Mouse (Mus musculus) C2C12 (cell line): ENCODE measurements around the gene Hoxb7.

Experiments used
- CTCF ChIP-seq: IDR thresholded peaks from one replicate; pipeline ENCODE4 v1.5.1; 2011; ENCODE audit not compliant: control insufficient read depth, insufficient read depth, insufficient read length
- MAX ChIP-seq: IDR thresholded peaks from one replicate; pipeline ENCODE4 v1.6.1; 2011; ENCODE audit warnings: mild to moderate bottlenecking, control low read depth

DNA sequence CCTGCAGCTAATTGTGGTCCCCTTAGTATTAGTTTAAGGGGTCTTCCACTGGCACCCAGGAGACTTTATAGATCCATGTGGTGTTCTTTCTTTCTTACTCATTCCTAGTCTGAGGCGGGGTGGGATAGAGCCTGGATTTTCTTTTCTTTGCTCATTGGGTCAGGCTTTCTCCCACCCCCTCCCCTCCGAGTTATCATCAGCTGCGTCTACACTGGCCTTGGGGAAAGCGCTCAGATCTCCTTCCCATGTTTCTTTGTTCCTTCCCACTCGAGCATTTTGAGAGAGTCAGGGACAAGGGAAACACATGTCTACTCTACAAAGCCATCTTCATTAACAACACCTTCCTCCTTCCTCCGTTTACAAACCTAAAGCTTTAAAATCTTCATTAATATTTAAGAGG, 50.6 kb downstream of the Hoxb7 start:
- no peak for TF ChIP-seq MAX
- no peak for TF ChIP-seq CTCF
